In the genomic region with DNA sequence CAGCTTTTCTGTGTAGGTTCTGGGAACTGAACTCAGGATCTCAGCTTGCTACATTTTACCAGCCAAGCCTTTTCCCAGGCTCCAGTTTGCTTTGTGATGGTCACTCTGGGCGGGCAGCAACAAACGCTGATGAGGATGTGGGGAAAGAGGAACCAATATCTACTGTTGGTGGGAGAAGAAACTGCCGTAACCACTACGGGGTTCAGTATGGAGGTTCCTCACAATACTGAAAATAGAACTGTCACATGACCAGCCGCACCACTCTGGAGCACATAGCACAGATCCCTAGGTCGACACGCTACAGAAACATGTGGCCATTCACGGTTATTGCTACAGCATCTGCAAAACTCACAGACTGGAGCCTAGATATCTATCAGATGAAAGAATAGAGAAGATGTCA, we compare ENCODE assay signal across 8 mouse cellular contexts. TPM values are rescaled to one million over a fixed set of nuclear protein-coding genes. Genes with fewer than 3 reads are reported as not detected.
DNase-seq lines count a peak whose midpoint lies in the region; ATAC-seq lines count a peak whose summit lies in the region.
"Had no signal": no experiment of that assay in that cellular context is flagged by ENCODE, and none has a peak within 500 bp of the region (broad histone marks: within the 10 kb centered on the region; RNA-seq: fewer than 3 reads in every experiment).

No protein-coding gene starts in this region.

- no peaks in the 10 kb centered on the region for H3K27me3 ChIP-seq in stomach, embryonic 15.5 days (replicated peaks)
- H3K27me3 ChIP-seq: embryonic facial prominence, embryonic 13.5 days had no signal

- H3K79me2 ChIP-seq in macrophage (ENCODE audit: inconsistent target), result peaks cover 19% of the 10 kb centered on the region

- H3K27ac ChIP-seq in macrophage, result peak overlapping the region; percentile 88
- 0 out of 2 replicates have a peak overlapping the region, but pooled peaks have one; percentile 35 for H3K27ac ChIP-seq in stomach, embryonic 15.5 days
- H3K27ac ChIP-seq: embryonic facial prominence, embryonic 13.5 days had no signal

- H3K9me3 ChIP-seq in stomach, embryonic 15.5 days, result no peaks in the 10 kb centered on the region
- H3K9me3 ChIP-seq: embryonic facial prominence, embryonic 13.5 days had no signal

- H3K4me3 ChIP-seq in macrophage (ENCODE audit: inconsistent target), result no peak overlapping the region
- H3K4me3 ChIP-seq in stomach, embryonic 15.5 days (replicated peaks), result no peak overlapping the region
- H3K4me3 ChIP-seq: embryonic facial prominence, embryonic 13.5 days had no signal

- H3K4me2 ChIP-seq in stomach, embryonic 15.5 days, result no peak overlapping the region
- H3K4me2 ChIP-seq: embryonic facial prominence, embryonic 13.5 days had no signal

- no peak overlapping the region for H3K9ac ChIP-seq in stomach, embryonic 15.5 days
- H3K9ac ChIP-seq: embryonic facial prominence, embryonic 13.5 days had no signal

- peak; percentile 57 to 68 for ATAC-seq in hematopoietic stem cell, adult 5-6 weeks (replicated peaks in 1 of 2; ENCODE audit: insufficient read depth in 1 of 2, low FRiP score in 2 of 2, low TSS enrichment in 1 of 2, low read depth in 1 of 2, poor library complexity in 2 of 2, severe bottlenecking in 2 of 2)
- ATAC-seq in stomach, embryonic 15.5 days (ENCODE audit: insufficient read depth, low FRiP score, low read depth), result no peak

- H3K36me3 ChIP-seq in macrophage (ENCODE audit: inconsistent target), result no peaks in the 10 kb centered on the region
- H3K36me3 ChIP-seq in stomach, embryonic 15.5 days, result no peaks in the 10 kb centered on the region
- H3K36me3 ChIP-seq: embryonic facial prominence, embryonic 13.5 days had no signal

- WGBS in macrophage (ENCODE audit: missing documents), result 3% methylated on average over 8 of the region's 8 CpGs
- WGBS in stomach, embryonic 15.5 days, result 84% methylated on average over 8 of the region's 8 CpGs

- H3K4me1 ChIP-seq in stomach, embryonic 15.5 days, result peaks cover 15% of the 10 kb centered on the region

- DNase-seq in lung, adult 18-20 months, result peak; percentile 15 to 18
- no peak for DNase-seq in lung, postnatal 10 days
- no peak for DNase-seq in left cerebral cortex, adult 9 months (ENCODE audit: low spot score in 2 of 2)
- DNase-seq in frontal cortex, postnatal 14 days (ENCODE audit: low spot score in 2 of 2), result no peak

RNA-seq across cellular contexts. Expression of a gene that starts 57.2 kb away (rescaled TPM):
- total RNA-seq in hematopoietic stem cell, adult 5-6 weeks (2017), result 30.1 and 40.3 TPM in 2 replicates
- total RNA-seq in macrophage (2018; cell fraction: chromatin; rRNA removed), result 10 to 100 TPM; 12.7 to 85.6 (median 44.3) TPM
- total RNA-seq in macrophage (2018; cell fraction: cytosol; rRNA removed), result 10 to 100 TPM; 21.0 to 48.1 (median 32.3) TPM
- 10 to 100 TPM; 16.9 to 76.7 (median 43.1) TPM for total RNA-seq in macrophage (2018; cell fraction: nucleus; rRNA removed)
- 23.9 to 41.6 TPM (median 40.7 TPM) in 3 replicates for polyA plus RNA-seq in macrophage (2018)
- 65.8 and 66.8 TPM in 2 replicates for polyA plus RNA-seq in stomach, embryonic 15.5 days (2015; fragmentation: Nextera tagmentation; extraction: Ambion mirVana)

Comparison
In these comparisons a context has a peak if more than half of its experiments do, and no peak if none do; other contexts are left out.
1. DNase-seq: peak in lung, adult 18-20 months (2 of 2); none in lung, postnatal 10 days (single experiment), left cerebral cortex, adult 9 months (0 of 2) and frontal cortex, postnatal 14 days (0 of 2).